Mouse (Mus musculus): ENCODE measurements around the gene Pacsin1.

GRCm38 (mm10) chr17:27690993-27691693, 35.8 kb downstream of the Pacsin1 start:
- TF ChIP-seq CTCF (IDR thresholded peaks at IDR 0.05; ENCODE audit: low read depth) = no peak
- TF ChIP-seq EP300 (optimal IDR thresholded peaks at IDR 0.05) = no peak

Measured in stomach, postnatal 0 days (tissue).